Mouse (Mus musculus): Measurements from ENCODE around the gene Rnf43. TPM values are rescaled to one million over a fixed set of nuclear protein-coding genes. Genes with fewer than 3 reads are reported as not detected.

Rnf43 gene
- polyA plus RNA-seq, 1 experiment, result 9.0 TPM

DNA sequence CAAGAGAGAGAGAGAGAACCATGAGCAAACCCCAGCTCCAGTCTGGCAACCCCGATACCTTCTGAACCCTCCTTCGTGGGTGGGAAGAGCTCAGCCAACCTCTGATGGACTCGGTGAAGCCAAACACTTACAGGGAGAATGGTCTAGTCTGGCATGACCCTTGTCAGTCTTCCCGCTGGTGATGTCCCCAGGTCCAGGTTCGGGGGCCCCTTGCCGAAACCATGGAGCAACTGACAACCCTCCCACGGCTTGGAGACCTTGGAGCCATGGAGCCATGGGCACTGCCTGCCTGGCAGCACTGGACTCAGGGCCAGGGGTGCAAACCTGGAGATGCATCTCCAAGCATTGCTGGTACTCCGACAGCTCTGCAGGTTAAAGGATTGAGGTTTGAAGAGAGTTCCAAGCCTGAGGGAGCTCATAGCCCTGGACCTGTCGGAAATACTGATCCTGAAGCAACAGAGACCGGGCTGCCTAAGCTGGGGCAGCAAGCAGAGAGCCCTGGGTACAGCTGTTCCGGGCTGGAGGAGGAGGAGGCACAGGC is 98.7 kb downstream of the Rnf43 start:
- H3K27me3 ChIP-seq (ENCODE audit: control insufficient read depth, insufficient read depth, low read length), result peaks cover 15% of the 10 kb centered on the region
- no peak overlapping the region for H3K4me3 ChIP-seq (ENCODE audit: control insufficient read depth, insufficient read depth, low read length)
- TF ChIP-seq POLR2A (IDR thresholded peaks at IDR 0.05; ENCODE audit: control insufficient read depth, extremely low read depth, insufficient read depth, low read length, poor library complexity) (no peak), CTCF (IDR thresholded peaks at IDR 0.05; ENCODE audit: borderline replicate concordance, control insufficient read depth, extremely low read depth, insufficient read depth, low read length, poor library complexity) (no peak)
- H3K27ac ChIP-seq (ENCODE audit: control insufficient read depth, insufficient read depth, low read length), result no peak overlapping the region
- peaks cover 24% of the 10 kb centered on the region for H3K36me3 ChIP-seq (ENCODE audit: control insufficient read depth, insufficient read depth, low read length)
- peaks cover 38% of the 10 kb centered on the region for H3K4me1 ChIP-seq (replicated peaks; ENCODE audit: control insufficient read depth, insufficient read depth, low read length)
- 77% methylated on average over 11 of the region's 11 CpGs for WGBS
- no peak for DNase-seq

DNA sequence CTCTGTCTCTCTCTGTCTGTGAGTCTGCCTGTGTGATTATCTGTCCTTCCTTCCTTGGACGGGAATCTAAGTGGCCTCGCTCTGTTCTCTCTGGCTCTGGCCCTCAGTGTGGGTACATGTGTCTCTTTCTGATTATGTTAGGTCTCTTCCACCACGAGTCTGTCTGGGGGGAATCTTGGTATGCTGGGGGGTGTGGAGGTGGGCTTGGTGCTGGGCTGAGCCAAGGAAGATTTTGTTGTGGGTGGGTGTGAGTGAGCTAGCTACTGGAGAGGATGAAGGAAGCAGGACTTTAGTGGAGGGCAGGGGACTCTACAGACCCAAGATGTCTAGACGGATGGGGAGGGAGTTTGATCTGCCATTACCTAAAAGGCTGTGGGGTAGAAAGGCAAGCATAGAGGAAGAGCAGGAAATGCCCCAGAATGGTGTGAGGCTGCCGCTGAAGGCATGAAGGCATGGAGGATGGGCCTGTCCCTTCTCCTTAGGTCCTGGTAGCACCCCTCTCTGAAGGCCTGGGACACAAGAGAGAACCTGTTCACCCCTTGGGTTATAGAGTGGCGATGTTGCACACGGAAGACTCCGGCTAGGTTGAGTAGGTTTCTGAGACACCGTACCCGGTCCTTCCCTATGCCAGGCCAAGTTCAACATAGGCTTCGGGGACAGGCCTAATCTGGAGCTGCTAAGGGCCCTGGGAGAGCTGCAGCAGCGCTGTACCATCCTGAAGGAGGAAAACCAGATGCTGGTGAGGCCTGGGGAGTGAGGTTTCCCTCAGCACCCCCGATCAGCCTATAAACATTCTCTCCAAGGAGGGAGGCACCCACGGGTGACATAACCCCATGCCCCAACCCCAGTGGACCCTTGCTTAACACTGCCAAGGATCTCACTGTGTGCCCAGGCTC is 99.5 kb downstream of the Rnf43 start:
- Histone ChIP-seq H3K4me3 (ENCODE audit: control insufficient read depth, insufficient read depth, low read length) (no peak overlapping the region), H3K27me3 (ENCODE audit: control insufficient read depth, insufficient read depth, low read length) (peaks cover 15% of the 10 kb centered on the region)
- no peak for DNase-seq

DNA sequence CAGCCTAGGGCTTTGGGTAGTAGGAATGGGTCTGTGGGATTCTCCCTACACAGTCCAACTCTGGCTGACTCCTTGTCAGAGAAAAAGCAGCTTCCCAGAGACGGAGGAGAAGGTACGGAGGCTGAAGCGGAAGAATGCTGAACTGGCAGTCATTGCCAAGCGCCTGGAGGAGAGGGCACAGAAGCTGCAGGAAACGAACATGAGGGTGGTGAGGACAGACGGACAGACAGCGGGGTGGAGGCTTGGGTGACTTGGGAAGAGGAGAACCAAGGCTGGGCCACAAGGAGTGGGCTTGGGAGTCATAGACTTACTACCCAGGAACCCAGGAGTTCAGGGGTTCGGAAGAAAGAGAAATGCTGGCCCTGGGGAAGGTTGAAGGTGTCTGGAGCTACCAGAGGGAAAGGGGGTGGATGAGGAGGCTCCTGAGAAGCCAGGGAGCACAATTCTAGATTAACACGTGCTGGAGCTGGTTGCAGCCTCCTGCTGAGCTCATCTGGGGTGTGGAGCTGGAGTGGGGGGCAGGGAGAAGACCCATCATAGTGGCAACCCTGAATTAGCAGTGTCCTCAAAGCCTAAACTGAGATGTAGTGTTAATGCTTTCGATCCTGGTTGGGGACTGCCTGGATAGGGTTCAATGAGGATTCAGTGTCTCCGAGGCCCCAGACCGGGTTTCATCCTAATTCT is 100.3 kb downstream of the Rnf43 start:
- peaks cover 38% of the 10 kb centered on the region for H3K4me1 ChIP-seq (replicated peaks; ENCODE audit: control insufficient read depth, insufficient read depth, low read length)
- H3K27me3 ChIP-seq (ENCODE audit: control insufficient read depth, insufficient read depth, low read length), result peaks cover 15% of the 10 kb centered on the region

More for the DNA sequence above, 99.5 kb downstream of the Rnf43 start:
- Histone ChIP-seq H3K36me3 (ENCODE audit: control insufficient read depth, insufficient read depth, low read length) (peaks cover 16% of the 10 kb centered on the region), H3K27ac (ENCODE audit: control insufficient read depth, insufficient read depth, low read length) (no peak overlapping the region), H3K4me1 (replicated peaks; ENCODE audit: control insufficient read depth, insufficient read depth, low read length) (peaks cover 38% of the 10 kb centered on the region)
- 87% methylated on average over 14 of the region's 14 CpGs for WGBS
- TF ChIP-seq CTCF (IDR thresholded peaks at IDR 0.05; ENCODE audit: borderline replicate concordance, control insufficient read depth, extremely low read depth, insufficient read depth, low read length, poor library complexity), result no peak
- no peak for TF ChIP-seq POLR2A (IDR thresholded peaks at IDR 0.05; ENCODE audit: control insufficient read depth, extremely low read depth, insufficient read depth, low read length, poor library complexity)

DNA sequence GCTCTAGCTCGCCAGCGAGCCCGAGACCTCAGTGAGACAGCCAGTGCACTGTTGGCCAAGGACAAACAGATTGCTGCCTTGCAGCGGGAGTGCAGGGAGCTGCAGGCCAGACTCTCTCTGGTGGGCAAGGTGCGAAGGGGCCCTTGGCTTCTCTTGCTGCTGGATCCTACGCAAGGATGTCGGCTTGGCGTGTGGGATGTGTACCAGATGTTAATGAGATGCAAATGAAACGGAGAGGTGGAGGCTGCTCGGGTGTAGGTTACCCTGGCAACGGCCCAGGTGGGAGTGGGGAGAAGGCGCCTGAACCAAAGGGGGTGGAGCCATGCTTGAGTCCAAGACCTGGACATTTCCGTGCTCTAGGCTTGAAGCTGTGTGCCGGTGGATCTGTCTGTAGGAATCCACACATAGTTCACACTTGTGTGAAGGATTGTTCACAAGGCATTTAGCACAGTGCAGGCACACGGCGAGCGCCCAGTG is 101.0 kb downstream of the Rnf43 start:
- H3K36me3 ChIP-seq (ENCODE audit: control insufficient read depth, insufficient read depth, low read length), result peaks cover 1% of the 10 kb centered on the region
- no peak for TF ChIP-seq CTCF (IDR thresholded peaks at IDR 0.05; ENCODE audit: borderline replicate concordance, control insufficient read depth, extremely low read depth, insufficient read depth, low read length, poor library complexity)
- no peak for TF ChIP-seq POLR2A (IDR thresholded peaks at IDR 0.05; ENCODE audit: control insufficient read depth, extremely low read depth, insufficient read depth, low read length, poor library complexity)
- no peak overlapping the region for H3K27ac ChIP-seq (ENCODE audit: control insufficient read depth, insufficient read depth, low read length)
- H3K4me1 ChIP-seq (replicated peaks; ENCODE audit: control insufficient read depth, insufficient read depth, low read length), result peaks cover 38% of the 10 kb centered on the region
- H3K4me3 ChIP-seq (ENCODE audit: control insufficient read depth, insufficient read depth, low read length), result peak overlapping the region; percentile 0; the same call in 1 of the 2 replicates
- 42% methylated on average over 17 of the region's 17 CpGs for WGBS
- peaks cover 15% of the 10 kb centered on the region for H3K27me3 ChIP-seq (ENCODE audit: control insufficient read depth, insufficient read depth, low read length)
- no peak for DNase-seq

More for the DNA sequence above, 100.3 kb downstream of the Rnf43 start:
- DNase-seq, result no peak
- 83% methylated on average over 12 of the region's 12 CpGs for WGBS
- no peak overlapping the region for H3K27ac ChIP-seq (ENCODE audit: control insufficient read depth, insufficient read depth, low read length)
- TF ChIP-seq CTCF (IDR thresholded peaks at IDR 0.05; ENCODE audit: borderline replicate concordance, control insufficient read depth, extremely low read depth, insufficient read depth, low read length, poor library complexity) (no peak), POLR2A (IDR thresholded peaks at IDR 0.05; ENCODE audit: control insufficient read depth, extremely low read depth, insufficient read depth, low read length, poor library complexity) (no peak)
- no peak overlapping the region for H3K4me3 ChIP-seq (ENCODE audit: control insufficient read depth, insufficient read depth, low read length)
- peaks cover 8% of the 10 kb centered on the region for H3K36me3 ChIP-seq (ENCODE audit: control insufficient read depth, insufficient read depth, low read length)

DNA sequence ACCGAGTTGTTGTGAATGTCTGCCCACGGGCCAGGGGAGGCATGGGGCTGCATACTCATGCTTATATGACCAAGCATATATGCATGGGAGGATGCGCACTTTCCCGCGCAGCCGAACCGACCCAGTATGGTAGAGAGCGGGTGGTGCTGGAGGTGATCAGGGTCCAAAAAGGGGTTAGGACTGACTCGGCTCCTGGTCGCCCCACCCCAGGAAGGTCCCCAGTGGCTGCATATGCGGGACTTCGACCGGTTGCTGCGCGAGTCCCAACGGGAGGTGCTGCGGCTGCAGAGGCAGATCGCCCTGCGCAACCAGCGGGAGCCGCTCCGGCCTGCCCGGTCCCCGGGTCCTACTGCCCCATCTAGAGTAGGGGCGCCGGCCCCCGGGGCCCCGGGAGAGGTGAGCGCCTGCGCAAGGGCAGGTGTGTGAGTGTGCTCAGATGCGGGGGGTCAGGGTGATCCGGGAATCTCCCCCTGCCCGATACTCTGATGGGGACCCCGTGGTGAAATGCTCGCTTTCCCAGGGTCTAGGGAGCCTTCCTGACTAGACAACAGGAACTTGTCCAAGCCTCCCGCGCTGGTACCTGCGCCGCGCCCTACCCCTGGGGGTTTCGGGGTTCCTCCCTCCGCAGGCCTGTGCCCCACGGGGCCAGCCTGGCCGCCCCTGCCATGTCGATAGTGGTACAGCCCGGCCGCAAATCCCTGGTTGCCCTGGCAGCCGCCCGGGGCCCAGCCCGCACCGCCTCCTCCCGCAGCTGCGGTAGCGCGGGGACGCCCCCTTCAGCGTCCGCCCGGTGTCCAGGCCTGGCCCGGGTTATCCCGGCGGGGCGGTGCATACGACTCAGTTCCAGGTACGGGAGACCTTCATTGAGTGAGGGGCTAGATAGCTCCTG is 101.7 kb downstream of the Rnf43 start:
- Histone ChIP-seq H3K4me3 (ENCODE audit: control insufficient read depth, insufficient read depth, low read length) (peak overlapping the region; percentile 8), H3K27me3 (ENCODE audit: control insufficient read depth, insufficient read depth, low read length) (peaks cover 15% of the 10 kb centered on the region), H3K36me3 (ENCODE audit: control insufficient read depth, insufficient read depth, low read length) (no peaks in the 10 kb centered on the region), H3K27ac (ENCODE audit: control insufficient read depth, insufficient read depth, low read length) (no peak overlapping the region), H3K4me1 (replicated peaks; ENCODE audit: control insufficient read depth, insufficient read depth, low read length) (peaks cover 38% of the 10 kb centered on the region)
- 4% methylated on average over 65 of the region's 65 CpGs for WGBS
- no peak for DNase-seq
- TF ChIP-seq CTCF (IDR thresholded peaks at IDR 0.05; ENCODE audit: borderline replicate concordance, control insufficient read depth, extremely low read depth, insufficient read depth, low read length, poor library complexity) (no peak), POLR2A (IDR thresholded peaks at IDR 0.05; ENCODE audit: control insufficient read depth, extremely low read depth, insufficient read depth, low read length, poor library complexity) (no peak)
